Mouse (Mus musculus) B cell, adult 62 days (primary cell): ENCODE data around the gene Arhgap44. TPM values are rescaled to one million over a fixed set of nuclear protein-coding genes. Genes with fewer than 3 reads are reported as not detected.

ENCODE experiments used
- total RNA-seq: library from RNA; stranded (reverse); gene quantifications from 4 replicates; pipeline ENCODE4 v1.2.4, GENCODE M21; 2023

Arhgap44 gene
- not detected in 4 replicates for total RNA-seq

DNA sequence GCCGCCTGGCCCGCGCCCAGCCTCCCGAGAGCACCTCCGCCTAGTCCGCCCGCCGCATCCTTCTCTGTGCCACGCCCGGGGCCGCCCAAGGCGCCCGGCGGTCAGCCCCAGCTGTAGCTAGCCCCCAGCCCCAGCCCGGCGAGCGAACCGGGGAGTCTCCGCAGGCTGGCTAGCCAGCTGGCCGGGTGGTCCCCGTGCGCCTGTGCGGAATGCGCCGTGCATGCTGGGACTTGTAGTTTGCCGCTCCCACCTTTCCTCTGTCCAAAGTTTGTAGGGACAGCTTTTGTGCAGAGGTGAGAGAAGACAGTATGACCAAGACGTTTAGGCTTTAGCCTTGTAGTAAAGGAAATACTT, at the start of gene Arhgap44:
Gene Arhgap44 (minus strand): TSS at position 195 of the 354 bp plus-strand sequence.

GRCm38 (mm10) chr11:65159791-65160190, 3.0 kb downstream of the Arhgap44 start, which contains the start of gene 1700086D15Rik:
Gene 1700086D15Rik (minus strand): TSS chr11:65159891.

DNA sequence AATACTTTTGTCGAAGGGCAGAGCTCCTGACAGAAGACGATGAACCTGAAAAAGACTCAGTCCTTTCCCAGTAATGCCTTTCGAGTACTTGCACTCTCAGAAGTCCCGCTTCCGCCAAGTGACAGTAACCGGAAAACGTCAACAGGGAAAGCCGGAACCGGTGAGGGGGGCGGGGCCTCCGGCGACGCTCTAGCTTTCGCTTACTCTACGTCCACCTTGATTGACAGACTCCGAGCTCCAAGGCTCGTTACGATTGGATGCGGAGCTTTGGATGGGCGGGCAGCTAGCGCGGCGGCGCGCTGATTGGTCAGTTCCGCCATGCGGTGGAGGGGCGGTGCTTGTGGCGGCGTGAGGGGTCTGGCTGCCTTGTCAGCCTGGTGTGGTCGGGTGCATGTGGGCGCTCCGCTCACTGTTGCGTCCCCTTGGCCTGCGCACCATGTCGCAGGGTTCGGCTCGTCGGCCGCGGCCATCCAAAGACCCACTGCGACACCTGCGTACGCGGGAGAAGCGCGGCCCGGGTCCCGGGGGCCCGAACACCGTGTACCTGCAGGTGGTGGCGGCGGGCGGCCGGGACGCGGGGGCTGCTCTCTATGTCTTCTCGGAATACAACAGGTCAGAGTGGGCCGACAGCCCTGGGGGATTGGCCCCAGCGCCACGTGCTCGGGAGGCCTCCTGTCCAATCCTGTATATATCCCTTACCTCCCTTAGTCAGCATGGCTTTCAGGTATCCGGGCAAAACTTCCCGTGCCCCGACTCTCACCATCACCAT, 183.9 kb downstream of the Arhgap44 start, which contains the start of gene Elac2:
Gene Elac2 (plus strand): TSS at position 319 of the 769 bp plus-strand sequence.

Other genes with a start within 250 kb of the Arhgap44 start
- 21.7 to 23.8 TPM (median 22.9 TPM) in 4 replicates for gene Elac2, start 183.9 kb downstream of the Arhgap44 start, total RNA-seq
- not detected in 4 replicates for gene 1700086D15Rik, start 3.1 kb downstream of the Arhgap44 start, total RNA-seq
- gene Myocd, start 107.0 kb upstream of the Arhgap44 start, total RNA-seq, result not detected in 4 replicates